Mouse (Mus musculus) left cerebral cortex, postnatal 4 days (tissue): Measurements from ENCODE around the gene Hsdl2. TPM values are rescaled to one million over a fixed set of nuclear protein-coding genes. Genes with fewer than 3 reads are reported as not detected.

Experiments
- DNase-seq: peaks from one replicate; pipeline ENCODE4 v3.0.0-alpha.2; 2022
- intact Hi-C: fragments of 180-260 bp; cut with DNase I; formaldehyde crosslinking; loops from one replicate; pipeline ENCODE4 v1.15.1; 2025
- total RNA-seq, 2 experiments: library from RNA; stranded (reverse); gene quantifications; 2 replicates each; pipeline ENCODE4 v1.2.3; 2021

The Hsdl2 gene
- total RNA-seq, 2 experiments from 2014 or later, result 19.2 to 21.5 TPM

GRCm38 (mm10) chr4:59666550-59667317 lies 85.4 kb downstream of the Hsdl2 start:
- no peak for DNase-seq
- intact Hi-C loops, result no loop called here

GRCm38 (mm10) chr4:59668050-59668449 lies 86.7 kb downstream of the Hsdl2 start:
- intact Hi-C loops, result no loop called here
- peak; percentile 5 for DNase-seq

Other genes with a start within 250 kb of the Hsdl2 start
- gene Susd1, start 142.9 kb upstream of the Hsdl2 start, total RNA-seq, result 1 to 10 TPM; 6.0 to 6.4 TPM
- 10 to 100 TPM; 28.9 to 29.9 TPM for gene Ptbp3, start 32.2 kb upstream of the Hsdl2 start, total RNA-seq
- 10 to 100 TPM; 17.7 to 19.2 TPM for gene E130308A19Rik, start 44.6 kb downstream of the Hsdl2 start, total RNA-seq
- gene Inip, start 220.0 kb downstream of the Hsdl2 start, total RNA-seq, result 10 to 100 TPM; 22.3 to 22.4 TPM
- 10 to 100 TPM; 32.0 to 38.0 TPM for gene Snx30, start 224.3 kb downstream of the Hsdl2 start, total RNA-seq